Mouse (Mus musculus) T-helper 1 cell (primary cell): ENCODE measurements around the gene Ccdc50.

Experiments used
- in situ Hi-C: fragments of 300-600 bp; cut with MboI, MseI; formaldehyde crosslinking; loops from one replicate; pipeline ENCODE4 v1.15.1; 2025; ENCODE audit warnings: high pct_unique_total_duplicates

Gene Ccdc50

DNA sequence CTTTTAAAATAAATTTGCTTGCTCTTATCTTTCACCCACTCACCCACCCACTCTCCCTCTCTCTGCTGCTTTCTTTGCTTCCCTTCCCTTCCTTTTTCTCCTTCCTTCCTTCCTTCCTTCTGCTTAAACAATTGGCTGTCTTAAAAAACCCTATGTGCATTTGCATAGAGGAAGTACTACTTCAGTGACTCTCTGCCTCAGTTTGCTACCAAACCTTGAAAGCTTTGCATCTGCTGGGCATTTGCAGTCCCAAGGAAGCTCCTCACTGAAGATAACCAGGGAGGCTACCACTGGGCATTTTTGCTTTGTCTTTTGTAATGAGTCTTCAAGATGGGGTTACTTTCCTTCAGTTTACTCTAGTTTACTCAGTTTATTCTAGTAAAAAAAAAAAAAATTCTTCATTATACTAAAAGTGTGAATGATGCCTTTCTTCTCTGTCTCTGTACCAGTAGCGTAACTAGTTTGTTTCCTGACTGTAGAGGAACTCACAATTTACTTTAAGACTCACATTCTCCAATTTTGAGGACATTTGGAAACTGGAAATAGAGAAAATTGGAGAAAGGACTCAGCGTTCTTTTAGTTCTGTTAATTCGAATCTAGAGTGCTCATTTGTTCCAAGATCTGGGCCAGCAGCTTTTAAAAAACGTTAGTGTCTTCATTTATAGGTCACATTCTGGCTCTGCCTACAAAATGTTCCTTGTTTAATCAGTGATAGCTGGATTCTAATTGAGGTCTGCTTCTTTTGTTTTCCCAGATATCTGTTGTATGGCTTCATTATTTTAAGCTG lies 6.8 kb downstream of the Ccdc50 start:
- in situ Hi-C loops = no loop called here

DNA sequence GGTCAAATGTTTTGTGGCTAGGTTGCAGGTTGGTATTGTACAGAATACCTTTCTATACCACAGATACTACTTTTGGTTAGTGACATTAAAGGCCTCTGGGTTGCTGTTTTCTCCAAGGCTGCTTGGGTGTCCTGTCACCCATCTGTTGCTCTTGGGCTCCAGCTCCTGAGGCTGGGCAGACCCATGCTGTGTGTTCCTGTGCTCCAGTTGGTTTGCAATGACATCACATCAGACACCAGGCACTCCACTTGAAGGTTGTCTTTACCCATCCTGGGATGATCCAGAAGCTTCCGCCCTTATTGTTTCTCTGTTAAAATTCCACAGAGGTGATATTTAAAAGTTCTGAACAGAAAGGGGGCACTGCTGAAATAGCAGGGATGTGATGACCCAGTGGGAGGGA lies 8.3 kb downstream of the Ccdc50 start:
- in situ Hi-C loops = no loop called here

DNA sequence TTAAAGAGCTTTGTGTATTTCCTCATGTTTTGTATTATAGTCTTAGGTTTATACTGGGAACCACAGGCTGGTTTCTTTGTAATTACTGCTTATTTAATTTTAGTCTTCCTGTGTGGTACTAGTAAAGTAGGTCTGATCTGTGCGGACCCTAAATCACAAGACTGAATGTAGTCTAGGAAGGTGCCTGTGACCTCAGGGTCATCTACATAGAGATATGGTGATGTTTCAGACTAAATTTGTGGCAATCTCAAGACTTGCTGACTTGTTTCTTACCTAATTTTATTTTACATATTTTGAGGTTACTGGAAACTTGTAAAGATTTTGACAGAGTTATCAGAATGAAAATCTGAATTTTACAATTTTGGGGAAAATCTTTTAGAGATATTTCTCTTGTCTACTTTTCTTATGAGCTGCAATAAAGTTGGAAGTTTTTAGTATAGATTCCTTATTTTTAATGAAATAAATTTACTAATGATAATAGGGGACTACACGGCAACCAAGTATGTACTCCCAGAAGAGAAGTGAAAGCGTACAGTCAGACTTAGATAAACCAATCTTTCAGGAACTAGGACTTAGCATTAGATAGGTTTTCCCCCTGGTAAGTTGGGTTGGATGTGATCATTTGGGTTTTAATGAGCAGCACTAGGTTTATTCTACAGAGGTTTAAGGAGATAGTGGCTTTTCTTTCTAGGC lies 10.5 kb downstream of the Ccdc50 start:
- in situ Hi-C loops = no loop called here

DNA sequence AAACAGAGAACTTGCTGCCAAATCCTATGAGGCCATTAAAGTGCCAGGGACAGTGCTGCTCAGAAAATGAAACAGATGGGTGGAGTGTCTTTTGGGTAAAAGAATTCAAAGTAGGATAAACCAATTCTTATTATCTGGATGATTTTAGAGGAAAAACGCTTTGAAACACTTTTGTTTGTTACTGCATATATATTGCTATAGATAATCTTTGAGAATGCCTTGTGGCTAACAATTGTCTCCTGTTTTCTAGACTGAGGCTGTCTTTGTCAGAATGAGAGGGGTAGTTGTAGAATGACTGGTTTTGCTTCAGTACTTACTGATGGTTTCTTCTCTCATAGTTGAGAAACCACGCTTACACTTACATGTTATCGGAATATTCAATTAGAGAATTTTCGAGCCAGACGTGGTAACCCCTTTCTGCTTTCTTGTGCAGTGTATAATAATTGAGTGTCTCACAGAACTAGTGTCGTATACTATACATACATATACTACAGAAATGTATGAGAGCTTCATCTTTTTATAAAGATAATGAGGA lies 11.1 kb downstream of the Ccdc50 start:
- in situ Hi-C loops = loop anchor here (5.0 kb wide), 2 partner anchors 47 to 53 kb away; no protein-coding TSS in a partner anchor

DNA sequence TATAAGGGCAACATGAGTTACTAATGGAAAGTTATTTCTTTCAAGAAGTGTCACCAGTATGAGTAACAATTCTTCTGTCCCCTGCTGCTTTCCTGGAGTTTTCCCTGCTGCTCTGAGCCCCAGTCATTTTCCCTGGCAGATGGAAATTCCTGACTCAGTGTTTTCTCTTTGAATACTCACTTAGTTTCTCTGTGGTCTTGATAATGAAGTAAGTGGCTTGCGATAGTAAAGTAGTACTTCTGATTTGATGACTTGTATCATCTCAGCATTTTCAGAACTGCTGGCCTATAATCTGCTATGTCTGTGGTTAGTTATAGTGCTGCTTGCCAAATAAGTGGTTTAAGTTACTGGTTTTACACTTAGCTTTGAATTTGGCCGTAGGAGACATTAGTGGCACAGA lies 12.9 kb downstream of the Ccdc50 start:
- in situ Hi-C loops = loop anchor here (5.0 kb wide), 2 partner anchors 49 to 51 kb away; no protein-coding TSS in a partner anchor

DNA sequence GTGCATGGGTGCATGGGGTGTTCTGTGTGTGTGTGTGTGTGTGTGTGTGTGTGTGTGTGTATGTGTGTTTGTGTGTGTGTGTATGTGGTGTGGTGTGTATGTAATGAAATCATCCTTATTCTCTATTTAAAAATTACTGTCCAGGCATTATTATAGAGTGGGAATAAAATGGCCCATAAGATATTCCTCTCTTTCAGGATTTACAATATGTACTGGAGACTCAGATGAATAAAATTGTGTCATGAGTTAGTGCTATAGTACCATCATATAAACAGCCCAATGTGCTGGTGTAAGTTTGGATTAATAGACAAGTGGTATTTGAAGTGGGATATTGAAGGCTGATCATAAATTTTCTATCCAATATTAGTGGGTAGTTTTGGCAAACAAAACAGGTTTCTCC lies 15.4 kb downstream of the Ccdc50 start:
- in situ Hi-C loops = loop anchor here (5.0 kb wide), 2 partner anchors 48 to 52 kb away; no protein-coding TSS in a partner anchor

DNA sequence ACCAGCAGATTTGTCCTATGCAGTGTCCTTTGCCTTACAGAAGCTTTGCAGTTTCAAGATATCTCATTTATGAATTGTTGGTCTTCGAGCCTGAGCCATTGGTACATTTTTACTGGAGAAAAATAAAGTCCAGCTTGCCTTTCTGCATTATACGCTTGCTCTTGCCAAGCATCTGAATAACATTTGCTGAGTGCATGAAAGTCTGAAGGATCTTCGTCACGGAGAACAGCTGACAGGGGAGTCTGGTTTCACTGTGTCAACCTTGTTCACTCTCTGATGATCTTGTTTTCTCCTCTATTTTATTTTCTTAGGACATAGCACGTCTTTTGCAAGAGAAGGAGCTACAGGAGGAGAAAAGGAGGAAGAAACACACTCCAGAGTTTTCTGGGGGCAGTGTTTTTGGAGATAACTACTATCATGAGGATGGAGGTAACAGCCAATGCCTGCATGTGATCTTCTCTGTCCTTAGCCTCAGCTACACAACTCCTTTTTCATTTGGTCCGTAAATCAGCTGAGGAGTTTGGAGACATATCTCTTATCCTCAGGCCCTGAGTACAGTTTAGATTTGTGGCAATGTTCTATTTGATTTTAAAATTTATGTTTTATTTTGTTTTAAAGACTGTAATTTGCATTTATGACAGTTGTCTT lies 28.4 kb downstream of the Ccdc50 start:
- in situ Hi-C loops = no loop called here

DNA sequence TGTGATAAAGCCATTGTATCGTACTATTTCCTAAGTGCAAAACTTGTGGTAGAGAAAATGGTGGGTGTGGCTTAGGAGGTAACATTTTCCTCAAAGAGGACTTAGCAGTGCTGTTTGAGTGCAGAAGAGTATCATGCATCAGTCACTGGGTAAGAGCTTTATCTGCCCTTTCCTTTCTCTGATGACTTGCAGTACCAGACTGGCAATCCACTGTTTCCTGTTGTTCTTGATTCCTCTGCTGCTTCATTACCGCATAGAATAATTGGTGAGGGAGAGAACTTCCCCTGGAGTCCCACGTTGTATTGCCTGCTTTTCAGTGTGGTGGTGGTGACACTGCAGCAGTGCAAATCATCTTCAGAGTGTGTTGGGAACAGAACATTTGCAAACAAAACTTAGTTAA lies 29.0 kb downstream of the Ccdc50 start:
- in situ Hi-C loops = no loop called here

DNA sequence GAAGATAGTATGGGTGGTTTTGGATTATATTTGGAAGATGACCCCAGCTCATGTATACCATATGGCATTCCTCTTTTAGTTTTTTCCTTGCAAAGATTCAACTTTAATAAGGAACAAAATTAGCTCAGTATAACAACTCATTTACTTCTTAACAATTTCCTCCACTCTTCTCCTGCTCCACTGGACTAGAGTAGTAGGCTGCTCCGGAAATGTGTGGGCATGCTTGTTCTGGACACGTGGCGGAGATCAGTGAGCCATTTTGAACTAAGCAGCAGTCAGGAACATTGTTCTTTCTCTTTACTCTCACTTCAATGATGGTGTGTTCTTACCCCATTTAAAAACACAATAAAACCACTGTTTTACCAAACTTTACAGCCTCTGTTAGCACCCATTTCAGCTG lies 32.3 kb downstream of the Ccdc50 start:
- in situ Hi-C loops = loop anchor here (5.0 kb wide), 1 partner anchor 159 kb away; no protein-coding TSS in a partner anchor

DNA sequence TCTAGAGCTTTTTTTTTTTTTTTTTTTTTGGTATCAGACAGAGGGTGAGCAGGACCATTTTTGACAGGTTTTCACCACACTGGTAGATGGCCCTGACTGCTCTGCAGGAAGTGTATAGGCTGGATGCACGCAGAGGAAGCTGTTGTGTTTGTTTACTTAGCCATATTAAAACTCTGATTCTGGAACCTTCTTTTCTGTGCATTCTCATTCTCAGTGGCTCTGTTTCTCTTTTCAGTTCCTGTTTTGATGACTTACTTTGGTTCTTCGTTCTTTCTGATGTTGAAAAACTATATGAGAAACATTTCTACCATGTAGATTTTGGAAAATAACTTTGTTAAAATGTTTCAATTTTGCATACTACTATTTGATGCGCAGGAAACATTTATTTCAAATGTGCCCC lies 46.4 kb downstream of the Ccdc50 start:
- in situ Hi-C loops = no loop called here

DNA sequence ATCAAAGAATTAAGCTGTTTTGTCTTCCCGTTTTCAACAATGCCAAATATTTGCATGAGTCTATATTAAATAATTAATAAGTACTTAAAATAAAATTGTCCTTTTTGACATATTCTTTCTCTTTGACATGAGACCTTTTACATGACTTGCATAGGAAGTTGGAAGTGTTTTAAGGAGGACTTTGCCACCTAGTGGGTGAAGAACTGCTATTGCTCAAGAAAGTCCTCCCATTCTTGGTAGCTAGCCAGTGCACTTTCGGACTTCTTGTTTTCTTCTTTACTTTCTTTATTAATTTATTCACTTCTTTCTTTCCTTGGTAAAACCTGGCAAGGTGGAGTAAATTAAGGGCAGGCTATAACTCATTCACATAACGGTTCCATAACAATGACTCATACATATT lies 55.3 kb downstream of the Ccdc50 start:
- in situ Hi-C loops = loop anchor here (10.0 kb wide), 1 partner anchor 839 kb away; no protein-coding TSS in a partner anchor

DNA sequence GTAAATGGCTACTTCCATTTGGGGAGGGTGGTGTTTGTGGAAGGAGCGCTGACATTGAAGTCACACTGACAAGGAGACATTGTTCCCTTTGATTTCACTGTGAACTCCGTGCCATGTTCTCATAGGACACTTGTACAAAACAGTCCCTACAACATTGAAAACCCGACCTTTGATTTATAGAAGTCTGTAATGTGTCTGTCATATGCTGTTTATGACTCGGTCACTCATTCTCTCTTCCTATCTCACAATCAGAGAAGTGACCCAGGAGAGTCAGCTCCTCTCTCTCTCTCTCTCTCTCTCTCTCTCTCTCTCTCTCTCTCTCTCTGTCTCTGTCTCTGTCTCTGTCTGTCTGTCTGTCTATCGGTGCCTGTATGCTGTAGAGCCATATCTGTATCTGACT lies 60.7 kb downstream of the Ccdc50 start:
- in situ Hi-C loops = loop anchor here (10.0 kb wide), 1 partner anchor 845 kb away; no protein-coding TSS in a partner anchor

DNA sequence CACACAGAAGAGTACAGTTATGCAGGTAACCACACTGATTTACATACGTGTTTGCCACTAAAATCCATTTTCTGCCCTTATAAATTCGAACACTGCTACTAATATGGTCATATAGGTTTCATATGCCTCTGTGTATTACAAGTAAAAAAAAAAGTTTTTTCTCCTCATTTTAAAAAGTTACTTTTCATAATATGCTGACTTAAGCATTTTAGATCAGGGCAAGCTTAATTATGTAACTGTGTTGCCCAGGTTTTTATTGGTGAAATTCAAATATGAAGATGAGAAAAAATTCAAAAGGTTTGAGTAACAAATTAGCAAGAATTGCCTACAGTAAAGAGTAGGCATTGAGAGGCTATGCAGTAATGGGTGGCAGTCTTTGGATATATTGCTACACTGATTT lies 62.0 kb downstream of the Ccdc50 start:
- in situ Hi-C loops = loop anchor here (5.0 to 25.0 kb wide), 2 partner anchors 48 to 1488 kb away; no protein-coding TSS in a partner anchor

DNA sequence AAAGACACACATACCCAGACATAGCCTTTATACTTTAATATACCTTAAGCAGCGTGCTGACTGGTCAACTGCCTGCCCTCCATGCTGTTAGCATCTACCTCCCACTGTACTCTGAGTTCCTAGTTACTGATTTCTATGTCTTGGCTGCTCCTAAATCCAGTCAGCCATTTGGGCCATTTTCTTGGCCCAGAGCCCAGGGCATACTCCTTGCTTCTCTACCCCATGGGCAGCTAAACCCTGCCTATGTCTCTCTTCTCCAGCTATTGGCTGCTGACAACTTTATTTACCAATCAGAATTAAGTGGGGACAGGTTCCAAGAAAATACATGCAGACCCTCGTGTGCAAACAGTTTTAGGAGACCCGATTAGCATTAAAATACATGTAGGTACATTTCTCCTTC lies 64.7 kb downstream of the Ccdc50 start:
- in situ Hi-C loops = loop anchor here (5.0 to 25.0 kb wide), 2 partner anchors 51 to 1491 kb away; no protein-coding TSS in a partner anchor

DNA sequence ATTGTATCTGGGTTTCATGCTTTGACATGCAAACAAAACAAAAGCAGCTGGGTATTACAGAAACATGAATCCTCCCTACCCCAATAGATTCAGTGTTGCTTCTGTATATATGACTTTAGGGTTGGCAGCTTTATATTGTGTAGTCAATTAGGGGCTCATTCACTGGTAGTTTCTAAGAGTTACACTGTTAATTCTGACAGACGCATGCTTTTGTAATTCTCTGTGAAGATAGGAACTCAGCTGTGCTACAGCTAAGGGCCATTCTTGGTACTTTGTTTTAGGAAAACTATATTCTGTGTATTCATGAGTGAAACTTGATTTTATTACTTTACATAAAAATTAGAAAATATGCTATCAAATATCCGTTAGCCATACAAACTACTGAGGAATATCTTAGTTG lies 65.2 kb downstream of the Ccdc50 start:
- in situ Hi-C loops = loop anchor here (5.0 to 25.0 kb wide), 2 partner anchors 52 to 1492 kb away; no protein-coding TSS in a partner anchor

DNA sequence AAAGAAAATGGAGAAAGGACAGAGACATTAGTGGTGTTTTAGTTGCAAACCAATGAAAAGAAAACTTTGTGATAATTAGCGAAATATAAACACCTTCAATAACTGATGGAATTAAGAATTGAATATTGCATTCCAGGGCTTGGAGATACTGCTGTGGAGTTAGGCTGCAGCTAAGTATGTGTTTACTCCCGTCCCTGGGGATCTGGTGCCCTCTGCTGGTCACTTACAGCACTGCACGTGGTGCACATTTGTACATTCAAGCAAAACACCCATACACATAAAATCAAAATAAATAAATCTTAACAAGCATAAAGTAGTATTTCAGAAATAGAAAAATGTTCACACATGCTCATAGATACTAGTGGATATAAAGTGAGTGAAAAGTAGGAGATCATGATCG lies 68.6 kb downstream of the Ccdc50 start:
- in situ Hi-C loops = loop anchor here (5.0 to 25.0 kb wide), 3 partner anchors 470 to 1495 kb away; no protein-coding TSS in a partner anchor

DNA sequence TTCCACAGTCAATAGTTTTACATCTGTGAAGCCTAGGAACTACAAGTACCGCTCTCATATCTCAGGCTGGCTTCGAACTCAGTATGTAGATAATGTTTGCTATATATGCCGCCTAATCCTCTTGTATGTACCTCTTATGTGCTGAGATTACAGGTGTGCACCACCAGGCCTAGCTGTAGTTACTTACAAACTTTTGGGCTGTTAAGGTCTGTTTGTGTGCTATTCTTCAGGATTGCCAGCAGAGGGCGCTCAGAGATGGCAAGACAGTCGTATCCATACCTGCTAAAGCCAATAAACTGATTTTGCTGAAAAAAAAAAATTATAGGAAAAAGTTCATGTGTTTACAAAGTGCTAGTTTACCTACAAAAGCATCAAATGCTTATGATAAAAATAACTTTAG lies 80.1 kb downstream of the Ccdc50 start:
- in situ Hi-C loops = loop anchor here (25.0 kb wide), 1 partner anchor 1506 kb away; no protein-coding TSS in a partner anchor

DNA sequence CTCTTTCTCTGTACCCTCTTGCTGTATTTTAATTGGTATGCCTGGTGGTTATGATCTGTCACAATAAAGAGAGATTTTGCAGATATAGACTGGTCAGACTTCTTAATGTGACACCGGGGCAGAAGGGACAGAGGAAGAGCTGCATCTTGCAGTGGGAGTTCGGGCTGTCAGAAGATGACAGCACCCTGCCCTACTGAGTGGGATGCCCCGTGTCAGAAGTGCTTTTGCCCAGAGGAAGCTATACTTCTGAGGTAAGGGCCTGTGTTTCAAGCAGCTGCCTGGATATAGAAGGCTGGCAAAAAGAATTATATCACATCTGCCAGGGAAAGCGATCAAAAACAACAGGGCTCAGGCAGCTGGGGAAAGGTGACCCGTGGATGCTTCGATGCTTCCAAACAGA lies 82.7 kb downstream of the Ccdc50 start:
- in situ Hi-C loops = loop anchor here (10.0 to 25.0 kb wide), 2 partner anchors 1013 to 1509 kb away; no protein-coding TSS in a partner anchor

DNA sequence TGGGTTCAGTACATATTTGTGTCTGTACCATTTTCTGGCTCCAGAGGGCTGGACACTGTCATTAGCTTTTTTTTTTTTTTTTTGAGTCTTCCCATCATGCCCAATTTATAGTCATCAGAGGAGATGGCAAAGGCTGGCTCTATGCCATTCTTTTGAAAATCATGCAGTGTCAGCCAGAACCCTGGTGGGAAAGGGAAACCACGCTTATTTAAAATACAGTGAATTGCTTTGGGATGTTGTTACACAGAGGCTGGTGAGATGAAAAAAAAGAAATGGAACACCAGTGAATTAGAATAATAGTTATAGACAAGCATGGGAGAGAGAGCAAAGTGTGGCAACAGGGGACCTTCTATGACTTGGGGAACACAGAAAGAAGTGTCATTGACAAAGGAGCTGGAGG lies 95.2 kb downstream of the Ccdc50 start:
- in situ Hi-C loops = no loop called here
